Mouse (Mus musculus) intestine, embryonic 14.5 days (tissue): ENCODE data around the gene Ms4a4b. TPM values are rescaled to one million over a fixed set of nuclear protein-coding genes. Genes with fewer than 3 reads are reported as not detected.
"Not testable (repeated sequence)": the region's sequence is repeated elsewhere in the genome, so short reads cannot be mapped to it uniquely, and the experiment has no call there.

Source experiments
- ATAC-seq: fragments of 200-750 bp; cut with Nextera tagmentation; replicated peaks from 2 replicates; pipeline ENCODE4 v1.8.0; 2017; ENCODE audit warnings: low read depth, moderate number of reproducible peaks, moderate TSS enrichment, moderate library complexity; ENCODE audit not compliant: low FRiP score, low TSS enrichment
- DNase-seq: peaks from one replicate; pipeline ENCODE4 v3.0.0-alpha.2; 2018; ENCODE audit warnings: low spot score
- H3K27ac ChIP-seq: fragments of 300-500 bp; sonication (generic); 2 replicates; pipeline ENCODE4 v1.5.1; 2014; ENCODE audit warnings: low read depth, mild to moderate bottlenecking, control low read depth
- H3K27me3 ChIP-seq: fragments of 300-500 bp; sonication (generic); replicated peaks from 2 replicates; pipeline ENCODE4 v1.6.1; 2014; ENCODE audit warnings: low read length, control low read depth; ENCODE audit not compliant: control insufficient read depth, insufficient read depth
- H3K36me3 ChIP-seq: fragments of 300-500 bp; sonication (generic); 2 replicates; pipeline ENCODE4 v1.6.1; 2014; ENCODE audit warnings: low read length, control low read depth; ENCODE audit not compliant: control insufficient read depth, insufficient read depth
- H3K4me1 ChIP-seq: fragments of 300-500 bp; sonication (generic); replicated peaks from 2 replicates; pipeline ENCODE4 v1.6.1; 2014; ENCODE audit warnings: low read length, control low read depth, mixed read lengths; ENCODE audit not compliant: control insufficient read depth, insufficient read depth
- H3K4me2 ChIP-seq: fragments of 300-500 bp; sonication (generic); 2 replicates; pipeline ENCODE4 v1.6.1; 2014; ENCODE audit warnings: low read length
- H3K4me3 ChIP-seq: fragments of 300-500 bp; sonication (generic); 2 replicates; pipeline ENCODE4 v1.5.1; 2014; ENCODE audit warnings: low read depth, low read length, control low read depth, mixed read lengths
- H3K9ac ChIP-seq: fragments of 300-500 bp; sonication (generic); 2 replicates; pipeline ENCODE4 v1.6.1; 2014; ENCODE audit warnings: mild to moderate bottlenecking, low read length
- H3K9me3 ChIP-seq: fragments of 300-500 bp; sonication (generic); 2 replicates; pipeline ENCODE4 v1.6.1; 2016; ENCODE audit warnings: low read length, control low read depth; ENCODE audit not compliant: control insufficient read depth
- WGBS: fragments of 180-500 bp; shearing (Covaris S2); extraction: QIAGEN DNeasy Blood & Tissue Kit; methylation state at CpG from one replicate; pipeline ENCODE4 v1.1.7; 2014; 5-methylcytosine and 5-hydroxymethylcytosine counted together
- polyA plus RNA-seq: library from polyadenylated mRNA; unstranded; fragments of >200 nt; fragmentation: Nextera tagmentation; extraction: Ambion mirVana; gene quantifications from 2 replicates; pipeline ENCODE4 v1.2.1, GENCODE M21; 2014

Gene Ms4a4b
- polyA plus RNA-seq, 1 experiment from 2014 or later, result 0.08 TPM

- H3K4me3 ChIP-seq, result no peak overlapping the region
Observed at GRCm38 (mm10) chr19:11494519-11494918, 51.2 kb downstream of the Ms4a4b start.

DNA sequence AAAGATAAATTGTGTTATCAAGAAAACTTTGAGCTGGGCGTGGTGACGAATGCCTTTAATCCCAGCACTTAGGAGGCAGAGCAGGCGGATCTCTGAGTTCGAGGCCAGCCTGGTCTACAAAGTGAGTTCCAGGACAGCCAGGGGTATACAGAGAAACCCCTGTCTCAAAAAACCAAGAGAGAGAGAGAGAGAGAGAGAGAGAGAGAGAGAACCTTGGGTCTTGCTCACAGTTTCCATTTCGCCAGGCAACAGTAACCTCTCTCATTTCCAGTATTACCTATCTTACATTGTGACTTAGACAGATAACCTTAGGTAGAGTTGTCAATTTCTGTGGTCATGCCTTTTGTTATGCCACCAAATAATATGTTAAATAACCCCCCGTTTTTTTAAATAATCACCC is 53.0 kb downstream of the Ms4a4b start:
- Histone ChIP-seq H3K4me3 (no peak overlapping the region), H3K9me3 (no peaks in the 10 kb centered on the region), H3K9ac (no peak overlapping the region), H3K4me1 (no peaks in the 10 kb centered on the region), H3K4me2 (no peak overlapping the region), H3K27ac (no peak overlapping the region), H3K27me3 (no peaks in the 10 kb centered on the region), H3K36me3 (no peaks in the 10 kb centered on the region)
- no peak for DNase-seq
- no peak for ATAC-seq
- WGBS, result 77% methylated on average over 6 of the region's 6 CpGs

More at GRCm38 (mm10) chr19:11494519-11494918, 51.2 kb downstream of the Ms4a4b start:
- WGBS, result 42% methylated on average over 3 of the region's 3 CpGs
- Histone ChIP-seq H3K9me3 (no peaks in the 10 kb centered on the region), H3K27ac (no peak overlapping the region), H3K4me1 (no peaks in the 10 kb centered on the region), H3K4me2 (no peak overlapping the region), H3K27me3 (no peaks in the 10 kb centered on the region), H3K36me3 (no peaks in the 10 kb centered on the region), H3K9ac (no peak overlapping the region)
- no peak for DNase-seq
- no peak for ATAC-seq

DNA sequence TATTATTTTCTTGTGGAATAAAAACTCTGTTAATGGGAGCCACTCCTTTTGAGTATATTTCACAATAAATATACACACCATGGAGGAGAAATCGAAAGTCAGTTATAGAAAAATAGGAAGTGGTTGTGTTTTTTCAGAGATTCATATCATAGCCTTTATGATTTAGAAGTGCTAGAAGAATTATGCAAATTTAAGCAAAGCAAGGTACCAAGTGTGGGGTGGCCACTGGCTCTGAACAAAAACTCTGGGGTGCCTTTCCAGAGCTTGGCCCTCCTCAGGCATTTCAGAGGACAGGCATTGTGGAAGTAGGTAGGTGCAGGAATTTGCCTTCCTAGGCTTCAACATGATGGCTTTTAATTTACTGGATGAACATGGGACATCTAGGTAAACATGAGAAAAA is 53.9 kb downstream of the Ms4a4b start:
- not testable (repeated sequence) for H3K9ac ChIP-seq, H3K27ac ChIP-seq, H3K27me3 ChIP-seq, H3K4me3 ChIP-seq, H3K4me1 ChIP-seq, H3K36me3 ChIP-seq, H3K4me2 ChIP-seq, DNase-seq, ATAC-seq, H3K9me3 ChIP-seq
- WGBS, result 73% methylated on average over 1 of the region's 1 CpGs

- H3K27ac ChIP-seq, result no peak overlapping the region
- H3K9me3 ChIP-seq, result no peaks in the 10 kb centered on the region
- no peak overlapping the region for H3K9ac ChIP-seq
- no peak for DNase-seq
- H3K4me3 ChIP-seq, result no peak overlapping the region
- H3K4me1 ChIP-seq, result no peaks in the 10 kb centered on the region
- WGBS, result 94% methylated on average over 1 of the region's 1 CpGs
- H3K36me3 ChIP-seq, result no peaks in the 10 kb centered on the region
- no peaks in the 10 kb centered on the region for H3K27me3 ChIP-seq
- ATAC-seq, result no peak
- H3K4me2 ChIP-seq, result no peak overlapping the region
Observed at GRCm38 (mm10) chr19:11500796-11501195, 57.4 kb downstream of the Ms4a4b start.

- Histone ChIP-seq H3K27ac (no peak overlapping the region), H3K4me3 (no peak overlapping the region), H3K9me3 (no peaks in the 10 kb centered on the region), H3K4me2 (no peak overlapping the region), H3K27me3 (no peaks in the 10 kb centered on the region), H3K9ac (no peak overlapping the region), H3K4me1 (no peaks in the 10 kb centered on the region), H3K36me3 (no peaks in the 10 kb centered on the region)
- 87% methylated on average over 4 of the region's 4 CpGs for whole genome bisulfite sequencing
- ATAC-seq (no peak), DNase-seq (no peak)
Observed at GRCm38 (mm10) chr19:11501326-11501725, 58.0 kb downstream of the Ms4a4b start.

DNA sequence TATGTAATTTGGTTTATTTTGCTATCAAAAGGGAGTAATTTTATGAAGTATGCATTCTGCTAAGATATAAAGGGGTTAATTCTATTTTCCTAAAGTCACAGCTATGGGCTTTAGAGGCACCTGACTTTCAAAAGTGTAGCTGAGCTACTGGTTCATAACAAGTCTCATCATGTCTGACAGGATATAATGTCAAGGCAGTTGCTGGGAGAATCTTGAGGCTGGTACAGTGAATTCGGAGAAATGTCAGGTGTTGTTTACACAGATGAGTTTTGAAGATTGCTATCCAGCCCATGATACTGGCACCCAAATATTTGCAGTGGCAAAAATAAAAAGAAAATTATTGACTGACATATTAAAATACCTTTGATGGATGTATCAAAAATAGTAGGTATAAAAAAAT is 61.5 kb downstream of the Ms4a4b start:
- DNase-seq, result no peak
- Histone ChIP-seq H3K9ac (no peak overlapping the region), H3K27me3 (no peaks in the 10 kb centered on the region), H3K4me1 (no peaks in the 10 kb centered on the region), H3K4me3 (no peak overlapping the region), H3K9me3 (no peaks in the 10 kb centered on the region), H3K36me3 (no peaks in the 10 kb centered on the region), H3K27ac (no peak overlapping the region), H3K4me2 (no peak overlapping the region)
- 45% methylated on average over 1 of the region's 1 CpGs for WGBS
- no peak for ATAC-seq

DNA sequence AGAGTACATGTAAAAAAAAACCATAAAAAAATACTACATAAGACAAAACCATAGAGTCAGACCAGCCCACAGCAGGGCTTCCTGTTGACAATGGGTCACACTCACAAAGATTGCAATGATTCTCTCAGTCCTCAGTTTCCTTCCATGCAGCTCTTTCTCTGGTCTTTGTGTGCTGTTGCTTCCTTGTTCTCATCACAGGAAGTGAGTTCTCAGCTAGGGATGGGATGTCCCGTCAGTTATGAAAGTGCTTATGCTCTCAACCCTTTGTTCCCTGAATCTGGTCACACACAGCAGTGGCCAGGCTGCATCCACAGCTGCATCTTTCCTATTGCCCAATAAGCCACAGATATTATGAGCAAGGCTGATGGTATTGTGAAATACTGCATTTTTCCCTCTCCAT is 70.1 kb downstream of the Ms4a4b start:
- 60% methylated on average over 1 of the region's 1 CpGs for WGBS
- H3K4me2 ChIP-seq, result no peak overlapping the region
- no peak overlapping the region for H3K9ac ChIP-seq
- H3K4me1 ChIP-seq, result no peaks in the 10 kb centered on the region
- DNase-seq, result no peak
- H3K27ac ChIP-seq, result no peak overlapping the region
- ATAC-seq, result no peak
- H3K36me3 ChIP-seq, result no peaks in the 10 kb centered on the region
- H3K27me3 ChIP-seq, result no peaks in the 10 kb centered on the region
- H3K9me3 ChIP-seq, result no peaks in the 10 kb centered on the region
- H3K4me3 ChIP-seq, result no peak overlapping the region

DNA sequence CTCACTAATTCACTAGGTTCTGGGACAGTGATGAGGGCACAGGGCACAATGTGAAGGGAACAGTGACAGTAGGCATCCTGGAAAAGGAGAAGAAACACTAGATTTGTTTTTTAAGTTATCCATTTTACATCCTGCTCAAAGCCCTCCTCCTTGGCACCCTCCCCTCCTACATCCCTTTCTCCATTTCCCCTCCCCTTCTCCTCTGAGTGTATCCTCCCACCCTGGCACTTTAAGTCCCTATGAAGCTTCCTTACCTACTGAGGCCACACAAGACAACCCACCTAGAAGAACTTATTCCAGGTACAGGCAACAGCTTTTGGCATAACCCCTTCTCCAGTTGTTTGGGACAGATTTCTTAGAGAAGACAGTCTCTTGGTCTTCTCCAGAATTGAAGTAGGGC is 72.9 kb downstream of the Ms4a4b start, which contains the start of gene Ms4a6b:
Gene Ms4a6b, plus strand, starts transcription at position 267 of the 400 bp plus-strand sequence.
- no peaks in the 10 kb centered on the region for H3K36me3 ChIP-seq
- no peak within 1 kb of the TSS for H3K27ac ChIP-seq
- no peak within 1 kb of the TSS for H3K9ac ChIP-seq
- no peaks in the 10 kb centered on the region for H3K27me3 ChIP-seq
- no peaks in the 10 kb centered on the region for H3K9me3 ChIP-seq
- no peak for ATAC-seq
- H3K4me2 ChIP-seq, result no peak within 1 kb of the TSS
- no peak for DNase-seq
- no peaks in the 10 kb centered on the region for H3K4me1 ChIP-seq
- H3K4me3 ChIP-seq, result no peak within 1 kb of the TSS
